Mouse (Mus musculus) liver, adult 10 weeks (tissue): ENCODE measurements around the gene Rfc3. TPM values are rescaled to one million over a fixed set of nuclear protein-coding genes. Genes with fewer than 3 reads are reported as not detected.

ENCODE experiments used
- polyA plus RNA-seq: library from polyadenylated mRNA; stranded (reverse); fragments of 350-450 nt; fragmentation: Illumina TruSeq; extraction: RNeasy Lipid Tissue Mini Kit (QIAGEN cat#74804); gene quantifications from one replicate; pipeline ENCODE4 v1.2.3, GENCODE M21; 2014; ENCODE audit warnings: low read depth, low replicate concordance

Rfc3 gene
- 5.5 TPM for polyA plus RNA-seq

DNA sequence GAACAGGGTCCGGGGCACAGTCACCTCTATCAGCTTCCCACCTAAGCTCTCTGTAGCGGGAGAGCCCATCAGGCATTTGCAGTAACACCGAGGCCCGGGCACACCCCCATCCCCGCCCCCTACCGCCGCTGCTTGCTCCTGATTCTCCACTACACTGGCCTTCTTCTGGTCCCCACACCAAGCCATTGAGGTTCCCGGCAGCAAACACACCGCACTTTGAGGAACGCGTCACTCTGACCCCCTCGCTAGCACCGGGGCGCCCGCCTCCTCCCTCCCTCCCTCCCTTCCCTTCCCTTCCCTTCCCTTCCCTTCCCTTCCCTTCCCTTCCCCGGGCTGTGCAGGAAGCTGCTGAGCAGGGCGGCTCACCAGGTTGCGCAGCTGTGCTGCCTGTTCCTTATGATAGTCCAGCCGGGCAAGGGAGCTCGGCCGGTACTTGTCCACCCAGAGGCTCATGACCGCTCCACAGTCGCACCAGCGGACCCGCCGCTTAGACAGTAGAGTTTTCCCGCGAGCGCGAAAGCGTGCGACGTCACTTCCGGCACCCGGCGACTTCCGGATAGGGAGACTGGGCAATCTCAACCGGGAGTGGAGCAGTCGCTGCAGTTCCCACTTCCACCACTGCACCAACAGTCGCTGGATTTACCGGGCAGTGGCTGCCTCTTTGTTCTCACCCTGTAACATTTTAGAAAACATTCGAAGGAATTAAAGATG, at the start of gene Rfc3:
TSS of gene Rfc3 (minus strand) at position 543 of the 711 bp plus-strand sequence.

DNA sequence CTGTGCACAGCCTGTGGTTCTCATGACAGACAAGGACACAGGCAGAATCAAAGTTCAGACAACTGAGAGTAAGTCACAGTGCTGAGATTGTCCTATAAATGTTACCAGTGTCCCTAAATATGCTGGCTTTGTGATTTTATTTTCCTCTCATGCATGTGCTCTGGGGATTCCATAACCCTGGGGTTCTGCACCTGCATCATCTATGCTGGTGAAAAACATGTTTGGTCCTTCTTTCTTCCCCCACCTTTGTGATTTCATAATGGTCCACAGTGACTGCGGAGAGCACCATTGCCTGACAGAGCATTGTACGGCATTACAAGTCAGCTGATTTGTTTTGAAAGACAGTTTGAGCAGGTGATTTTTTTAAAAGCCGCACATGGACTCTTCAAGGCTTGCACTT, 45.1 kb downstream of the Rfc3 start, which contains the start of gene Vmn2r18:
TSS of gene Vmn2r18 (minus strand) at position 101 of the 400 bp plus-strand sequence.

Other genes with a start within 250 kb of the Rfc3 start
- gene Gm42906, start 223.1 kb downstream of the Rfc3 start, polyA plus RNA-seq, result not detected
- gene Vmn2r18, start 45.2 kb downstream of the Rfc3 start, polyA plus RNA-seq, result not detected